Mouse (Mus musculus): ENCODE measurements around the gene Fam71e2. TPM values are rescaled to one million over a fixed set of nuclear protein-coding genes. Genes with fewer than 3 reads are reported as not detected.

Fam71e2 gene
- polyA plus RNA-seq, 1 experiment from 2014 or later: not detected

- H3K4me3 ChIP-seq (replicated peaks): no peak overlapping the region
- no peaks in the 10 kb centered on the region for H3K9me3 ChIP-seq
- H3K36me3 ChIP-seq: no peaks in the 10 kb centered on the region
- H3K4me1 ChIP-seq (replicated peaks): no peaks in the 10 kb centered on the region
- no peak overlapping the region for H3K4me2 ChIP-seq (replicated peaks)
- no peak overlapping the region for H3K27ac ChIP-seq
- 8% methylated on average over 4 of the region's 4 CpGs for WGBS
- H3K27me3 ChIP-seq (replicated peaks): no peaks in the 10 kb centered on the region
- no peak for ATAC-seq
- no peak overlapping the region for H3K9ac ChIP-seq
These were observed 6.0 kb downstream of the Fam71e2 start for GRCm38 (mm10) chr7:4764946-4765710.

- Histone ChIP-seq H3K9me3 (no peaks in the 10 kb centered on the region), H3K9ac (no peak overlapping the region), H3K27ac (no peak overlapping the region), H3K4me3 (replicated peaks) (no peak overlapping the region), H3K4me1 (replicated peaks) (no peaks in the 10 kb centered on the region), H3K4me2 (replicated peaks) (no peak overlapping the region), H3K36me3 (no peaks in the 10 kb centered on the region), H3K27me3 (replicated peaks) (no peaks in the 10 kb centered on the region)
- no peak for ATAC-seq
- WGBS: 29% methylated on average over 1 of the region's 1 CpGs
These were observed 11.4 kb downstream of the Fam71e2 start for GRCm38 (mm10) chr7:4759670-4760069.

GRCm38 (mm10) chr7:4752821-4753570, 18.1 kb downstream of the Fam71e2 start, which contains the start of gene Cox6b2:
TSS of gene Cox6b2 (minus strand) at chr7:4753094.
- 0 out of 2 replicates have a peak, but pooled peaks cover 2% of the 10 kb centered on the region for H3K36me3 ChIP-seq
- peak within 1 kb of the TSS; percentile 48; the same call in 1 of the 2 replicates for H3K27ac ChIP-seq
- 2% methylated on average over 24 of the region's 24 CpGs for WGBS
- ATAC-seq: peak; percentile 94
- H3K4me3 ChIP-seq (replicated peaks): peak within 1 kb of the TSS; percentile 40
- peaks cover 14% of the 10 kb centered on the region for H3K4me1 ChIP-seq (replicated peaks)
- H3K27me3 ChIP-seq (replicated peaks): no peaks in the 10 kb centered on the region
- no peaks in the 10 kb centered on the region for H3K9me3 ChIP-seq
- H3K9ac ChIP-seq: peak within 1 kb of the TSS; percentile 41
- peak within 1 kb of the TSS; percentile 75 for H3K4me2 ChIP-seq (replicated peaks)

- Histone ChIP-seq H3K36me3 (0 out of 2 replicates have a peak, but pooled peaks cover 2% of the 10 kb centered on the region), H3K9ac (peak overlapping the region; percentile 41; the same call in 1 of the 2 replicates), H3K4me2 (replicated peaks) (peak overlapping the region; percentile 75), H3K27ac (peak overlapping the region; percentile 48; the same call in 1 of the 2 replicates), H3K4me1 (replicated peaks) (peaks cover 14% of the 10 kb centered on the region), H3K9me3 (no peaks in the 10 kb centered on the region), H3K27me3 (replicated peaks) (no peaks in the 10 kb centered on the region), H3K4me3 (replicated peaks) (peak overlapping the region; percentile 40)
- ATAC-seq: peak; percentile 89
- WGBS: 3% methylated on average over 30 of the region's 30 CpGs
These were observed 18.9 kb downstream of the Fam71e2 start for GRCm38 (mm10) chr7:4751971-4752820.

- peaks cover 17% of the 10 kb centered on the region; the same call in 1 of the 2 replicates for H3K36me3 ChIP-seq
- H3K27ac ChIP-seq: no peak overlapping the region
- WGBS: 77% methylated on average over 2 of the region's 2 CpGs
- H3K4me1 ChIP-seq (replicated peaks): peaks cover 14% of the 10 kb centered on the region
- H3K27me3 ChIP-seq (replicated peaks): no peaks in the 10 kb centered on the region
- H3K9me3 ChIP-seq: no peaks in the 10 kb centered on the region
- H3K4me2 ChIP-seq (replicated peaks): no peak overlapping the region
- no peak for ATAC-seq
- no peak overlapping the region for H3K9ac ChIP-seq
- no peak overlapping the region for H3K4me3 ChIP-seq (replicated peaks)
These were observed 21.9 kb downstream of the Fam71e2 start for GRCm38 (mm10) chr7:4749169-4749568.

GRCm38 (mm10) chr7:4748321-4748720, 22.8 kb downstream of the Fam71e2 start:
- ATAC-seq: no peak
- no peak overlapping the region for H3K4me3 ChIP-seq (replicated peaks)

GRCm38 (mm10) chr7:4747156-4747899, 23.8 kb downstream of the Fam71e2 start:
- Histone ChIP-seq H3K9me3 (no peaks in the 10 kb centered on the region), H3K9ac (no peak overlapping the region), H3K27ac (no peak overlapping the region), H3K4me1 (replicated peaks) (peaks cover 19% of the 10 kb centered on the region), H3K36me3 (peaks cover 22% of the 10 kb centered on the region; the same call in 1 of the 2 replicates), H3K4me3 (replicated peaks) (no peak overlapping the region), H3K4me2 (replicated peaks) (no peak overlapping the region), H3K27me3 (replicated peaks) (no peaks in the 10 kb centered on the region)
- no peak for ATAC-seq
- 75% methylated on average over 9 of the region's 9 CpGs for WGBS

More at GRCm38 (mm10) chr7:4748321-4748720, 22.8 kb downstream of the Fam71e2 start:
- peaks cover 19% of the 10 kb centered on the region; the same call in 1 of the 2 replicates for H3K36me3 ChIP-seq
- no peak overlapping the region for H3K9ac ChIP-seq
- no peak overlapping the region for H3K4me2 ChIP-seq (replicated peaks)
- no peaks in the 10 kb centered on the region for H3K27me3 ChIP-seq (replicated peaks)
- H3K27ac ChIP-seq: no peak overlapping the region
- WGBS: 75% methylated on average over 4 of the region's 4 CpGs
- peaks cover 14% of the 10 kb centered on the region for H3K4me1 ChIP-seq (replicated peaks)
- no peaks in the 10 kb centered on the region for H3K9me3 ChIP-seq

GRCm38 (mm10) chr7:4746326-4746980, 24.6 kb downstream of the Fam71e2 start:
- no peaks in the 10 kb centered on the region for H3K27me3 ChIP-seq (replicated peaks)
- 87% methylated on average over 22 of the region's 22 CpGs for WGBS
- H3K4me2 ChIP-seq (replicated peaks): no peak overlapping the region
- no peak overlapping the region for H3K4me3 ChIP-seq (replicated peaks)
- H3K27ac ChIP-seq: no peak overlapping the region
- H3K4me1 ChIP-seq (replicated peaks): peaks cover 19% of the 10 kb centered on the region
- no peak overlapping the region for H3K9ac ChIP-seq
- ATAC-seq: no peak
- H3K9me3 ChIP-seq: no peaks in the 10 kb centered on the region
- peaks cover 22% of the 10 kb centered on the region; the same call in 1 of the 2 replicates for H3K36me3 ChIP-seq

- Histone ChIP-seq H3K4me2 (replicated peaks) (no peak overlapping the region), H3K27me3 (replicated peaks) (no peaks in the 10 kb centered on the region), H3K4me1 (replicated peaks) (peaks cover 26% of the 10 kb centered on the region), H3K4me3 (replicated peaks) (no peak overlapping the region), H3K9ac (no peak overlapping the region), H3K36me3 (peaks cover 20% of the 10 kb centered on the region; the same call in 1 of the 2 replicates), H3K27ac (no peak overlapping the region), H3K9me3 (no peaks in the 10 kb centered on the region)
- ATAC-seq: no peak
- WGBS: 95% methylated on average over 6 of the region's 6 CpGs
These were observed 26.2 kb downstream of the Fam71e2 start for GRCm38 (mm10) chr7:4744886-4745285.

- H3K4me3 ChIP-seq (replicated peaks): no peak overlapping the region
- H3K36me3 ChIP-seq: peaks cover 20% of the 10 kb centered on the region; the same call in 1 of the 2 replicates
- H3K4me1 ChIP-seq (replicated peaks): peaks cover 31% of the 10 kb centered on the region
- no peak for ATAC-seq
- H3K4me2 ChIP-seq (replicated peaks): no peak overlapping the region
- no peaks in the 10 kb centered on the region for H3K27me3 ChIP-seq (replicated peaks)
- H3K9ac ChIP-seq: no peak overlapping the region
- 63% methylated on average over 2 of the region's 2 CpGs for WGBS
- H3K27ac ChIP-seq: no peak overlapping the region
- no peaks in the 10 kb centered on the region for H3K9me3 ChIP-seq
These were observed 27.7 kb downstream of the Fam71e2 start for GRCm38 (mm10) chr7:4743354-4743753.

- Histone ChIP-seq H3K27ac (no peak overlapping the region), H3K36me3 (peaks cover 20% of the 10 kb centered on the region; the same call in 1 of the 2 replicates), H3K4me1 (replicated peaks) (peaks cover 31% of the 10 kb centered on the region), H3K4me2 (replicated peaks) (peak overlapping the region; percentile 83; the same call in 1 of the 2 replicates), H3K9me3 (no peaks in the 10 kb centered on the region), H3K27me3 (replicated peaks) (no peaks in the 10 kb centered on the region), H3K9ac (no peak overlapping the region), H3K4me3 (replicated peaks) (no peak overlapping the region)
- ATAC-seq: no peak
- 85% methylated on average over 6 of the region's 6 CpGs for WGBS
These were observed 28.7 kb downstream of the Fam71e2 start for GRCm38 (mm10) chr7:4742482-4742819.
